Mouse (Mus musculus): Measurements from ENCODE around the gene Lzic. TPM values are rescaled to one million over a fixed set of nuclear protein-coding genes. Genes with fewer than 3 reads are reported as not detected.

Lzic gene
- polyA plus RNA-seq, 1 experiment from 2014 or later, result 27.2 TPM

- CTCF ChIA-PET, result no interaction called here
- no peak for TF ChIP-seq CTCF (IDR thresholded peaks at IDR 0.05)
- DNase-seq (ENCODE audit: low read depth, low spot score) (no peak), ATAC-seq (no peak)
- POLR2A ChIA-PET, result no interaction called here
- H3K27me3 ChIP-seq, result no peaks in the 10 kb centered on the region
- in situ Hi-C loops (cut with MboI; ENCODE audit: low pct_unique_long_range_greater_than_20kb), result no loop called here
Observed at GRCm38 (mm10) chr4:149526330-149526729, 41.3 kb downstream of the Lzic start.

GRCm38 (mm10) chr4:149527621-149528354 is 42.8 kb downstream of the Lzic start:
- CTCF ChIA-PET, result no interaction called here
- POLR2A ChIA-PET, result no interaction called here
- no peaks in the 10 kb centered on the region for H3K27me3 ChIP-seq
- DNase-seq (ENCODE audit: low read depth, low spot score), result peak; percentile 49
- in situ Hi-C loops (cut with MboI; ENCODE audit: low pct_unique_long_range_greater_than_20kb), result no loop called here
- ATAC-seq, result peak; percentile 35
- TF ChIP-seq CTCF (IDR thresholded peaks at IDR 0.05), result no peak

- in situ Hi-C loops (cut with MboI; ENCODE audit: low pct_unique_long_range_greater_than_20kb), result loop anchor here (5.0 kb wide), 1 partner anchor 37 kb away; no protein-coding TSS in a partner anchor
- no peak for DNase-seq (ENCODE audit: low read depth, low spot score)
- no peaks in the 10 kb centered on the region for H3K27me3 ChIP-seq
- POLR2A ChIA-PET, result no interaction called here
- no peak for ATAC-seq
- no peak for TF ChIP-seq CTCF (IDR thresholded peaks at IDR 0.05)
- CTCF ChIA-PET, result interaction anchor here (1.0 kb wide), 1 partner anchor 9 kb away, joined by 3 read pairs; no protein-coding TSS in a partner anchor
Observed at GRCm38 (mm10) chr4:149529691-149530090, 44.7 kb downstream of the Lzic start.

- DNase-seq (ENCODE audit: low read depth, low spot score) (no peak), ATAC-seq (no peak)
- ChIA-PET POLR2A (no interaction called here), CTCF (no interaction called here)
- in situ Hi-C loops (cut with MboI; ENCODE audit: low pct_unique_long_range_greater_than_20kb), result no loop called here
- H3K27me3 ChIP-seq, result no peaks in the 10 kb centered on the region
- no peak for TF ChIP-seq CTCF (IDR thresholded peaks at IDR 0.05)
Observed at GRCm38 (mm10) chr4:149539441-149539840, 54.4 kb downstream of the Lzic start.

GRCm38 (mm10) chr4:149541935-149542334 is 56.9 kb downstream of the Lzic start:
- no peak for DNase-seq (ENCODE audit: low read depth, low spot score)
- ChIA-PET CTCF (interaction anchor here (1.2 kb wide), 1 partner anchor 161 kb away, joined by 3 read pairs; no protein-coding TSS in a partner anchor), POLR2A (no interaction called here)
- in situ Hi-C loops (cut with MboI; ENCODE audit: low pct_unique_long_range_greater_than_20kb), result loop anchor here (10.0 kb wide), 3 partner anchors 167 to 397 kb away; no protein-coding TSS in a partner anchor
- no peak for TF ChIP-seq CTCF (IDR thresholded peaks at IDR 0.05)
- H3K27me3 ChIP-seq, result no peaks in the 10 kb centered on the region
- ATAC-seq, result no peak

- CTCF ChIA-PET, result interaction anchor here (0.8 to 1.8 kb wide), 5 partner anchors 9 to 161 kb away, joined by 3 to 7 read pairs (median 3); partner anchors contain the start of gene Rbp7
- ATAC-seq, result no peak
- H3K27me3 ChIP-seq, result no peaks in the 10 kb centered on the region
- in situ Hi-C loops (cut with MboI; ENCODE audit: low pct_unique_long_range_greater_than_20kb), result loop anchor here (10.0 kb wide), 3 partner anchors 168 to 398 kb away; no protein-coding TSS in a partner anchor
- POLR2A ChIA-PET, result no interaction called here
- TF ChIP-seq CTCF (IDR thresholded peaks at IDR 0.05), result no peak
- no peak for DNase-seq (ENCODE audit: low read depth, low spot score)
Observed at GRCm38 (mm10) chr4:149542431-149542830, 57.4 kb downstream of the Lzic start.

GRCm38 (mm10) chr4:149542927-149543553 is 58.0 kb downstream of the Lzic start:
- in situ Hi-C loops (cut with MboI; ENCODE audit: low pct_unique_long_range_greater_than_20kb), result loop anchor here (10.0 kb wide), 3 partner anchors 168 to 398 kb away; no protein-coding TSS in a partner anchor
- no peaks in the 10 kb centered on the region for H3K27me3 ChIP-seq
- peak; percentile 60 for DNase-seq (ENCODE audit: low read depth, low spot score)
- POLR2A ChIA-PET, result no interaction called here
- no peak for TF ChIP-seq CTCF (IDR thresholded peaks at IDR 0.05)
- ATAC-seq, result no peak
- CTCF ChIA-PET, result interaction anchor here (0.8 to 1.8 kb wide), 5 partner anchors 9 to 162 kb away, joined by 3 to 7 read pairs (median 3); partner anchors contain the start of gene Rbp7

- ChIA-PET CTCF (interaction anchor here (1.6 kb wide), 1 partner anchor 47 kb away, joined by 4 read pairs; no protein-coding TSS in a partner anchor), POLR2A (no interaction called here)
- no peak for TF ChIP-seq CTCF (IDR thresholded peaks at IDR 0.05)
- no peaks in the 10 kb centered on the region for H3K27me3 ChIP-seq
- ATAC-seq (no peak), DNase-seq (ENCODE audit: low read depth, low spot score) (no peak)
- in situ Hi-C loops (cut with MboI; ENCODE audit: low pct_unique_long_range_greater_than_20kb), result loop anchor here (5.0 to 10.0 kb wide), 5 partner anchors 62 to 400 kb away; partner anchors contain the start of gene Rbp7
Observed at GRCm38 (mm10) chr4:149544892-149545291, 59.9 kb downstream of the Lzic start.

Other genes with a start within 250 kb of the Lzic start
- gene Kif1b, start 177.5 kb upstream of the Lzic start, polyA plus RNA-seq (2021), result 32.9 TPM
- gene Ube4b, start 58.5 kb upstream of the Lzic start, polyA plus RNA-seq (2021), result 63.9 TPM
- not detected for gene Rbp7, start 30.3 kb upstream of the Lzic start, polyA plus RNA-seq (2021)
- gene Tmem274, start 7.9 kb upstream of the Lzic start, polyA plus RNA-seq (2021), result not detected
- gene Nmnat1, start within 50 bp of the Lzic start, polyA plus RNA-seq (2021), result 19.5 TPM
- 17.3 TPM for gene Ctnnbip1, start 33.0 kb downstream of the Lzic start, polyA plus RNA-seq (2021)
- 195 TPM for gene Clstn1, start 101.2 kb downstream of the Lzic start, polyA plus RNA-seq (2021)
- 0.51 TPM for gene Pik3cd, start 217.3 kb downstream of the Lzic start, polyA plus RNA-seq (2021)

Measured in Patski (cell line).